Mouse (Mus musculus): ENCODE data around the gene Sult1b1. TPM values are rescaled to one million over a fixed set of nuclear protein-coding genes. Genes with fewer than 3 reads are reported as not detected.

Gene Sult1b1
- polyA plus RNA-seq (2012; ENCODE audit: insufficient read depth, low replicate concordance), result not detected in 2 replicates

- no peaks in the 10 kb centered on the region for H3K4me1 ChIP-seq
- no peak within 1 kb of the TSS for H3K4me3 ChIP-seq (replicated peaks)
- no peaks in the 10 kb centered on the region for H3K27me3 ChIP-seq (replicated peaks)
- H3K36me3 ChIP-seq (replicated peaks; ENCODE audit: low read length), result no peaks in the 10 kb centered on the region
- H3K9me3 ChIP-seq, result peaks cover 2% of the 10 kb centered on the region; the same call in 1 of the 2 replicates
- TF ChIP-seq GATA1 (IDR thresholded peaks at IDR 0.05; ENCODE audit: borderline replicate concordance, low read length) (no peak), FLI1 (IDR thresholded peaks at IDR 0.05; ENCODE audit: low read length) (no peak)
These were observed at the start of gene Sult1b1 for GRCm38 (mm10) chr5:87538111-87538510. TSS of gene Sult1b1 (minus strand) at chr5:87538195.

- TF ChIP-seq GATA1 (IDR thresholded peaks at IDR 0.05; ENCODE audit: borderline replicate concordance, low read length) (no peak), FLI1 (IDR thresholded peaks at IDR 0.05; ENCODE audit: low read length) (no peak)
- Histone ChIP-seq H3K27me3 (replicated peaks) (no peaks in the 10 kb centered on the region), H3K4me3 (replicated peaks) (no peak overlapping the region), H3K4me1 (no peaks in the 10 kb centered on the region), H3K36me3 (replicated peaks; ENCODE audit: low read length) (no peaks in the 10 kb centered on the region), H3K9me3 (no peaks in the 10 kb centered on the region)
These were observed 42.4 kb upstream of the Sult1b1 start for GRCm38 (mm10) chr5:87580389-87580788.

GRCm38 (mm10) chr5:87574174-87574573, 36.2 kb upstream of the Sult1b1 start:
- no peak overlapping the region for H3K4me3 ChIP-seq (replicated peaks)
- no peaks in the 10 kb centered on the region for H3K4me1 ChIP-seq
- no peak for TF ChIP-seq FLI1 (IDR thresholded peaks at IDR 0.05; ENCODE audit: low read length)
- TF ChIP-seq GATA1 (IDR thresholded peaks at IDR 0.05; ENCODE audit: borderline replicate concordance, low read length), result no peak
- no peaks in the 10 kb centered on the region for H3K36me3 ChIP-seq (replicated peaks; ENCODE audit: low read length)
- H3K27me3 ChIP-seq (replicated peaks), result no peaks in the 10 kb centered on the region
- no peaks in the 10 kb centered on the region for H3K9me3 ChIP-seq

GRCm38 (mm10) chr5:87573490-87573889, 35.5 kb upstream of the Sult1b1 start:
- Histone ChIP-seq H3K4me3 (replicated peaks) (no peak overlapping the region), H3K27me3 (replicated peaks) (no peaks in the 10 kb centered on the region), H3K9me3 (no peaks in the 10 kb centered on the region), H3K4me1 (no peaks in the 10 kb centered on the region), H3K36me3 (replicated peaks; ENCODE audit: low read length) (no peaks in the 10 kb centered on the region)
- TF ChIP-seq FLI1 (IDR thresholded peaks at IDR 0.05; ENCODE audit: low read length), result no peak
- TF ChIP-seq GATA1 (IDR thresholded peaks at IDR 0.05; ENCODE audit: borderline replicate concordance, low read length), result no peak

GRCm38 (mm10) chr5:87572781-87573180, 34.8 kb upstream of the Sult1b1 start:
- Histone ChIP-seq H3K9me3 (no peaks in the 10 kb centered on the region), H3K27me3 (replicated peaks) (no peaks in the 10 kb centered on the region), H3K4me3 (replicated peaks) (no peak overlapping the region), H3K4me1 (no peaks in the 10 kb centered on the region), H3K36me3 (replicated peaks; ENCODE audit: low read length) (no peaks in the 10 kb centered on the region)
- TF ChIP-seq GATA1 (IDR thresholded peaks at IDR 0.05; ENCODE audit: borderline replicate concordance, low read length), result no peak

GRCm38 (mm10) chr5:87568845-87569244, 30.9 kb upstream of the Sult1b1 start, which contains the start of gene Sult1d1:
TSS of gene Sult1d1 (minus strand) at chr5:87569027.
- H3K9me3 ChIP-seq, result no peaks in the 10 kb centered on the region
- no peak for TF ChIP-seq GATA1 (IDR thresholded peaks at IDR 0.05; ENCODE audit: borderline replicate concordance, low read length)
- TF ChIP-seq FLI1 (IDR thresholded peaks at IDR 0.05; ENCODE audit: low read length), result no peak
- no peak within 1 kb of the TSS for H3K4me3 ChIP-seq (replicated peaks)
- no peaks in the 10 kb centered on the region for H3K27me3 ChIP-seq (replicated peaks)
- no peaks in the 10 kb centered on the region for H3K36me3 ChIP-seq (replicated peaks; ENCODE audit: low read length)
- H3K4me1 ChIP-seq, result no peaks in the 10 kb centered on the region

GRCm38 (mm10) chr5:87567306-87567705, 29.3 kb upstream of the Sult1b1 start:
- no peak overlapping the region for H3K4me3 ChIP-seq (replicated peaks)
- no peaks in the 10 kb centered on the region for H3K27me3 ChIP-seq (replicated peaks)
- H3K36me3 ChIP-seq (replicated peaks; ENCODE audit: low read length), result no peaks in the 10 kb centered on the region
- no peaks in the 10 kb centered on the region for H3K9me3 ChIP-seq
- TF ChIP-seq FLI1 (IDR thresholded peaks at IDR 0.05; ENCODE audit: low read length) (no peak), GATA1 (IDR thresholded peaks at IDR 0.05; ENCODE audit: borderline replicate concordance, low read length) (no peak)
- H3K4me1 ChIP-seq, result no peaks in the 10 kb centered on the region

GRCm38 (mm10) chr5:87562966-87563365, 25.0 kb upstream of the Sult1b1 start:
- Histone ChIP-seq H3K9me3 (no peaks in the 10 kb centered on the region), H3K4me3 (replicated peaks) (no peak overlapping the region), H3K36me3 (replicated peaks; ENCODE audit: low read length) (no peaks in the 10 kb centered on the region), H3K4me1 (no peaks in the 10 kb centered on the region), H3K27me3 (replicated peaks) (no peaks in the 10 kb centered on the region)
- TF ChIP-seq FLI1 (IDR thresholded peaks at IDR 0.05; ENCODE audit: low read length), result no peak
- TF ChIP-seq GATA1 (IDR thresholded peaks at IDR 0.05; ENCODE audit: borderline replicate concordance, low read length), result no peak

GRCm38 (mm10) chr5:87562526-87562925, 24.5 kb upstream of the Sult1b1 start:
- no peaks in the 10 kb centered on the region for H3K9me3 ChIP-seq
- no peaks in the 10 kb centered on the region for H3K27me3 ChIP-seq (replicated peaks)
- H3K4me1 ChIP-seq, result no peaks in the 10 kb centered on the region
- H3K36me3 ChIP-seq (replicated peaks; ENCODE audit: low read length), result no peaks in the 10 kb centered on the region
- TF ChIP-seq GATA1 (IDR thresholded peaks at IDR 0.05; ENCODE audit: borderline replicate concordance, low read length) (no peak), FLI1 (IDR thresholded peaks at IDR 0.05; ENCODE audit: low read length) (no peak)
- no peak overlapping the region for H3K4me3 ChIP-seq (replicated peaks)

- TF ChIP-seq GATA1 (IDR thresholded peaks at IDR 0.05; ENCODE audit: borderline replicate concordance, low read length), result no peak
- TF ChIP-seq FLI1 (IDR thresholded peaks at IDR 0.05; ENCODE audit: low read length), result no peak
- no peaks in the 10 kb centered on the region for H3K9me3 ChIP-seq
- H3K36me3 ChIP-seq (replicated peaks; ENCODE audit: low read length), result no peaks in the 10 kb centered on the region
- H3K4me1 ChIP-seq, result no peaks in the 10 kb centered on the region
- H3K4me3 ChIP-seq (replicated peaks), result no peak overlapping the region
- H3K27me3 ChIP-seq (replicated peaks), result no peaks in the 10 kb centered on the region
These were observed 22.1 kb upstream of the Sult1b1 start for GRCm38 (mm10) chr5:87560145-87560544.

GRCm38 (mm10) chr5:87550935-87551334, 12.9 kb upstream of the Sult1b1 start:
- H3K4me1 ChIP-seq, result no peaks in the 10 kb centered on the region
- H3K36me3 ChIP-seq (replicated peaks; ENCODE audit: low read length), result no peaks in the 10 kb centered on the region
- no peak overlapping the region for H3K4me3 ChIP-seq (replicated peaks)
- H3K9me3 ChIP-seq, result no peaks in the 10 kb centered on the region
- no peaks in the 10 kb centered on the region for H3K27me3 ChIP-seq (replicated peaks)
- TF ChIP-seq FLI1 (IDR thresholded peaks at IDR 0.05; ENCODE audit: low read length), result no peak

Measured in megakaryocyte, embryonic 14.5 days (primary cell).